Mouse (Mus musculus) lung, postnatal 4 days (tissue): Measurements from ENCODE around the gene Chst11.
A peak's percentile ranks its signal among the peaks of the same experiment; 100 is the strongest.

Experiments
- DNase-seq, 2 experiments: peaks; one replicate each; pipeline ENCODE4 v3.0.0; 2021

The Chst11 gene

GRCm38 (mm10) chr10:83184480-83185069 is 199.3 kb downstream of the Chst11 start:
- DNase-seq, result no peak

GRCm38 (mm10) chr10:83185121-83185520 is 199.8 kb downstream of the Chst11 start:
- DNase-seq, result no peak

- DNase-seq, result no peak
Observed at GRCm38 (mm10) chr10:83186167-83186566, 200.9 kb downstream of the Chst11 start.

DNA sequence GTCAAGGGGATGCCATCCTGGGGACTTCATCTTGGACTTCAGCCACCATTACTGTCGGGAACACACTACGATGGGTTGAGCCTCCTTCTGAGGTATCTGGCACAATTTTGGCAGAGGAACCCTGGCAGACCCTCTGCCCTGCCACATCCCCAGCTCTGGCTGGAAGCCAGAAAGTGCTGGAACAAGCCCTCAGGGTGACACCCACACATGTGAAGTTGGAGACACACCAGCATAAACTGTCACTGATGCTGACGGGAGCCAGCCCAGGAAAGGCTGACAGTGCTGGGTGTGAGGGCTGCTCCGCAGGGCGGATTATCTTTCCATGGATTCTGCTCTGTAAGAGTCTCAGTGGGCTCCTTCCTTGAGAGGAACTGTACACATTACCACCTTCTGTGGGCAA is 201.7 kb downstream of the Chst11 start:
- peak; percentile 40 to 59 for DNase-seq

- DNase-seq, result no peak
Observed at GRCm38 (mm10) chr10:83189071-83189470, 203.8 kb downstream of the Chst11 start.

- no peak for DNase-seq
Observed at GRCm38 (mm10) chr10:83191476-83191875, 206.2 kb downstream of the Chst11 start.

DNA sequence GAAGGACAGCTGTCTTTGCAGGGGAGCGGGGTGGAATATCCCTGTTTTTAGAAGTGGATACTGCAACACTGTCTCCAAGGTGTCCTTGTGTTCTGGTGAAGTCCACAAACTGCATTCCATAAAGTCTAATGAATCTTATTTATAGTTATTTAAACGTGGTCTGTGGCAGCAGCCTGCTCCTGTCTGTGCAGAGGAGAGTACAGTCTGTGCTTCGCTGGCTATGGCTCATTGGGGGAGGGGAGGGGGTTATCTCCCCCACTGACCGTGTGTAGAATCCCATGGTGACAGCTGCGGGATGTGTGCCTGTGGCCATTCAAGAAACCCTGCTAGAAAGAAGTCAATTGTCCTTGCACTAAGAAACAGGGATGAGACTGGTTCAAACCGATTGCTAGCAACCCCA is 206.7 kb downstream of the Chst11 start:
- no peak for DNase-seq

DNA sequence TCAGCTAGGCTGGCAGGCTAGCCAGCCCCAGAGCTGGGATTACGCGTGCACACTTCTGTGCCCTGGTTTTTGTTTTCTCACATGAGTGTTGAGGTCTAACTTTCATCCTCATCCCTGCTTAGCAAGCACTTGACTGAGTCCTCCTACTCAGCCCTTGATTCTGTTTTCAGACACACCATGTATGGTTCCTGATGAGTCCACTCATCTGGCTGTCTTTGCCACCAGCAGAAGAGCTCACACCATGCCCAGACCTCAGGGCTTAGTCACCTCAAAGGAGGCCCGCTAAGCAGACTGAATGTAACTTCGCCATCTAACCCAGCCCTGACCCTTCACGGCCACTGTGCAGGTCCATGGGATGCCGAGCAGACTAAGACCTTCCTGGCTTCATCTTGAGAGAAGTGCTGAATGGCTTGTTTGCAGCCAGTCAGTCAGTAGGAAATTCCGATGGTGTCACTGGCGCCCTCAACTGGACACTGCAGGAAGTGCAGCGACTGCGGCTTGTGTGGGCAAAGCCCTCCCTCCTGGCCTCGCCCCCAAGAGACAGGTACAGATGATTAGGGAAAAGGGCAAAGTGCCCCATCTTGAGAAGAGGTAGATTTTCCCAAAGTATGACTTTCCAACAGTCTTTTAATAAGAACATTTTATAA is 212.5 kb downstream of the Chst11 start:
- peak; percentile 63 to 82 for DNase-seq

DNA sequence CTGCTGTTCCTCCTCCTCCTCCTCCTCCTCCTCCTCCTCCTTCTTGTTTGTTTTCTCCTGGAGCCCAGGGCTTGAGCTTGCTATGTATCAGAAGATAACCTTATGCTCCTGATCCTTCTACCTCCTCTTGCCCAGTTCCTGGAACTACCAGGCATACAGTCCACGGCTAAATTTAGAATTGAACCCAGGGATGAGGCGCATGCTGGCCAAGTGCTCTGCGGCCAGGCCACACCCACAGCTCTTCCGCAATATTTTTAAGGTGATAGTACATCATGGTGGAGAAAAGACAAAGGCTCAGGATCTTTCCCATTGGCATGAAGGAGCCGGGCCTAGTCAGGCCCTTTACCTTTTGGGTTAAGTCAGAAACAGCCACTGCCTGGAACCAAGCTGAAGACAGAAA is 213.4 kb downstream of the Chst11 start:
- no peak for DNase-seq

DNA sequence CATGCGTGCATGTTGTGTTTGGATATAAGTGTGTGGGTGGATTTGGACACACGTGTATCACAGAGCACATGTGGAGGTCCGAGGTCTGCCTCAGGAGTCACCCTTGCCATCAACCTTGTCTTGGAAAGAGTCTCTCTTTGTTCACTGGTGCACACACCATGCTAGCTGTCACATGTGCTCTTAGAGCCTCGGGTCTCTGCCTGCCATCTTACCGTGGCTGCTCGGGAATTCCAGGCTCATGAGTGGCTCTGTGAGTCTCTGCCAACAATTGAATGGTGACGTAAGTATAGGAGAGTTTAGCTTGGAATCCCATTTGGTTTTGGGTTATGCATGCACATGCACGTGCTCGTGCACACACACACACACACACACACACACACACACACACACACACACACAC is 214.0 kb downstream of the Chst11 start:
- DNase-seq, result no peak

DNA sequence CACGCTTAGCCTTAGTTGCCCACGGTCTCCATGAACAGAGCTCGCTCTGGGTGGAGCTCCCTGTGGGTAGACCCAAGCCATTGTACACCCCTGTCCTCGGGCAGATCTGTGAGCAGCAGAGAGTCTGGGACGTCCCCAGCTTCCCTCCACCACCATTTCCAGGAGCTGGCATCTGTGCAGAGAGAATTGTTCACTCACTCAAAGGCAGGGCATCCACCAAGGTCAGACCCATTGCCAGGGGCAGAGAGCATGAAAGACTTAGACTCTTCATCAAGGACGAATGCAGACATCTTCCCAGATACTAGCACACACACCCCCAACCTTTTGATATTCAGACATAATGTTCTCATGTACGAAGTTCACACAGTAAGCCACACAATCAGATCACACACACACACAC is 216.2 kb downstream of the Chst11 start:
- DNase-seq, result no peak

DNA sequence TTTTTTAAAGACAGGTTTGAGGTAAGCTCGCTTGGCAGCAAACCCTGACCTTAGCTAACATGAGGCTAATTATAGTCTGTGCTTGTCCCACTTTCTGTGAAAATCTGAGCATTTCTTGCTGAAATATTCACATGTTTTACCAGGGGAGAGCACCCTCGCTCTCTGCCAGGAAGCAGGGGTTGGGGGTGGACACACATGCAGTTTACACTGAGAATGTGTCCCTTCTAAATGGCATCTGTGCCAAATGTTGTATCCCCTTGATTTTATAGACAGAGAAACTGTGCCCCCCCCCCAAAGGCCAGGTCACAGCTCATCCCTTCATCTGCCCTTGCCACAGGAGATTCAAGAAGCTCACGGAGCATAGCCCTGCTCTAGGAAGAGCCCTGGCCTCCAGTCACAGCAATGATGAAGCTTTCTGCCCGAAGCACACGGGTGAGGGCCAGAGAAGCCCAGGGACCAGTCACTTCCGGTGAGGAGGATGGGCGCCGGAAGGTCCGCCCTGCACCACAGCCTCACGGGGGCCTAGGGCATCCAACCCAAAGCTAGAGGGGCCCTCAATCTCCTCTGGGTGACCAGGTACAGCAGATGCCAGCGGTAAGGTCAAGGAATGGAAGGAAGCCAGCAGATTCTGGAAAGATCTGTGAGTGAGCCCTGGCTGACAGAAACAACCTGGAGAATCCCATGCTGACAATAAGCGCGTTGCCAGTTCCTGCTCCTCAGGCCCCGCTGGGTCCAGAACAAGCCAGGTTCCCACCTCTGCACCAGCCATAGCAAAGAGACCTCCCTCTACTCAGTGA is 217.8 kb downstream of the Chst11 start:
- no peak for DNase-seq

- no peak for DNase-seq
Observed at GRCm38 (mm10) chr10:83208436-83208835, 223.1 kb downstream of the Chst11 start.

- DNase-seq, result no peak
Observed at GRCm38 (mm10) chr10:83209388-83209787, 224.1 kb downstream of the Chst11 start.

- DNase-seq, result no peak
Observed at GRCm38 (mm10) chr10:83210122-83210521, 224.8 kb downstream of the Chst11 start.

DNA sequence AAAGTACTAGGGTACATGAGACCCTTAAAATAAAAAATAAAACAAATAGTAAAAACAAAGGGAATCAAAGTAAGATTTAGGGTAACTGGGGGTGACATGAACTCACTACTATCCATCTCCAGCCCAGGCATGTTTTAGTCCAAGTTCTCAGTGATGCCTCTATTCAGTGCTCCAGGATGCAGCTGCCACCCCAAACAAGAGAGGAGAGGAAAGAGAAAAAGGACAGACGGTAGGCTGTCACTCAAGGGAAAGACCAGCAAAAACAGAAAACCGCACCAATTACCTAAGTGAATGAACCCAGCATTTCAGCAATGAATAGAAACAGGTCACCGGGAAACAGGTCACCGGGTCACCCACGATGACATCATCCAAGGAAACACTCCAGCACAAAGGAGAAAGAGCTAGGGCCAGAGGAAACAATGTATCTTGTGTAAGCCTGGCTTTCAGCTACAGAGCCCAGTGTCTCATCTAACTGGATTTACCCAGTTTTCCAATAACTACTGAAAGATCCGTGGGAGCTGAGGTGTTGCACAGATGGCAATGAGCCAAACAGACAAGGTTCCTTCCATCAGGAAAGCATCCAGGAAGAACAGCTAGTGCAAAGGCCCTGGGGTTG is 225.8 kb downstream of the Chst11 start:
- no peak for DNase-seq

- DNase-seq, result no peak
Observed at GRCm38 (mm10) chr10:83212618-83213017, 227.3 kb downstream of the Chst11 start.

DNA sequence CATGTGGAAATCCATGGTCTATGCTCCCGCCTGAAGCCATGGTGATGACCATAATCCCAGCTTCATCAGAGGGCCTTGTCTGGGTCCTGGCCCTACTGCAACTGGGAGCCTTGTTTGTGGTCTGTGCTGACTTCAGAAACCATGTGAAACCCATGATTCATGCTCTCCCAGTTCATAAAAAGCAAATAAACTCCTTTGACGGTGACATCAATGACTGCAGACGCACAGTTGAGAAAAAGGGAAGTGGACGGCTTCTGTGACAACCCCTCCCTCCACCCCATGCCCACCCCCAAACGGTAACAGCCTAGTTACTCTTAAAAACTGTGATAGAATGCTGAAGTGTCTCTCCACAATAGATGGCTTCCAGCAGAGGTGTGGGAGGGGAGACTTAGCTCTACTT is 230.3 kb downstream of the Chst11 start:
- no peak for DNase-seq

DNA sequence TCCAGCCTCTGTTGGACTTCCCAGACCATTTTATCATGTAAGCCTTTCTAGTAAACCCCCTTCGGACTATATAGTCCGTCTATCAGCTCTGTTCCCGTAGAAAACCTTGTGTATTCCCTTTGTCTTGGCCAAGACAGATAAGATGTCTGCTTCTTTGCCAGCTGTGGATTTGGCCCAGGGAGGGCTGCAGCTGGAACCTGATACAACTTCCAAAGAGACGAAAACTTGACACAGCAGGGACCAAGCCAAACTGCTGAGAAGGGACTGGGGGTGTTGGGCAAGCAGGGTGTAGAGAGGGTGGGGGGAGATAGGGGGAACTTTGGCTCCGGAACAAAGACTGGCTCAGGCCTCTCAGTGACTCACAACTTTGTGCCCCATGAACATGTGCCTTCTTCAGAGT is 232.0 kb downstream of the Chst11 start:
- DNase-seq, result peak; percentile 45 to 72

GRCm38 (mm10) chr10:83218778-83219177 is 233.5 kb downstream of the Chst11 start:
- DNase-seq, result no peak

- DNase-seq, result peak; percentile 39 to 71
Observed at GRCm38 (mm10) chr10:83219729-83220128, 234.4 kb downstream of the Chst11 start.

- DNase-seq, result no peak
Observed at GRCm38 (mm10) chr10:83220217-83220616, 234.9 kb downstream of the Chst11 start.

DNA sequence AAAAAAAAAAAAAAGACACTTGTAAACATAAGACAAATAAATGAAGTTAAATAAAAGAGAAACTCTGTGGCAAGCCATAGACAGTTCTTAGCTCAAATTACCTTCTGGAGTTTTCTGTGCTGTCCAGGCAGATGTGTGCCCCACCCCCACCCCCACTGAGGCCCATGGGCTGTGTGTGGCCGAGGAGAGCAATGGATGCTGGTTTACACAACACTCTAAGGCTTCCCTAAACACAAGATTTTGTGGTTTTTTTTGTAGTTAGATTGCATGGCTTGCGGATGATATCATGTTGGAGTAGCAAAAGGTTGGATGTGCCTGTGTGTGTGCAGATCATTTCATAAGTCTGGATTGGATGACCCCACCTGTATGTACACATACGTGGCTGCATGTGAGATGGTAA is 235.5 kb downstream of the Chst11 start:
- no peak for DNase-seq

GRCm38 (mm10) chr10:83224999-83225398 is 239.7 kb downstream of the Chst11 start:
- DNase-seq, result peak; percentile 20 to 50
